Mouse (Mus musculus): Measurements from ENCODE around the gene Gsdma3.

Gsdma3 gene

DNA sequence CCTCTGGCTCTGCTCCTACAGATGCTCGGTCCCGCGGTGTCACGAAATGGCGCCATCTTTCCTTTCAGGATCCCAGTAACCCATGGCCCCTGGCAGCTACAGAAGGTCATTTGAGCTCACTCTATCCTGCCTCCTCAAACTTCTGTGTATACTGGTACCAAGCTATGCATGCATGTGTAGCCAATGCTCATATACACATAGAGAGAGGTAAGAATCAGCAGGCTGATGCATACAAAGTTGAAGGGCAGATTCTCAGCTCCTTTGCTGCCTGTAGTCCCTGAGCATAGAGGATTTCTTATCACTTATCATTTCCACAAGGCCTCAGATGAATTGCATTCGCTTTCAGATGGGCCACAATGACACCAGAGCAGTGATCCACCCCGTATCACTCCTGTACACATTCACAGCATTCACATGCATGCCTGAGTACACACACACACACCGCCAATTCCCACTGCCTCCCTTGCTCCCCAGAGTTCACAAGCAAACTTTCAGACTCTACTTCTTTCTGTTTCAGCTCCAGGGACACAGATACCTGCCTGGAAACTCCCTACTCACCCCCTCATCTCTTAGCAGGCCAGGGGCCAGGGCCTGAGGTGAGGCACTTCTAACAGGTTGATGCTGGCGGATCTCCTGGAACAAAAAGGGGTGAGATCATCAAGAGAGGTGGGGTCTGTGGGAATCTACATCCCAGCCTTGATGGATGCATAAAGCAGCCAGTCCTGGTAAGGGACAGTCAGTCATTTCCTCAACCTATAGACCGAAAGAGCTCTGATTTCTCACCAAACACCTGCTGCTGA, at the start of gene Gsdma3, which contains the start of gene Gm12355:
TSS of gene Gsdma3 (plus strand) at position 750 of the 800 bp plus-strand sequence.
TSS of gene Gm12355 (minus strand) at position 51 of the 800 bp plus-strand sequence.
- no peak for DNase-seq

DNA sequence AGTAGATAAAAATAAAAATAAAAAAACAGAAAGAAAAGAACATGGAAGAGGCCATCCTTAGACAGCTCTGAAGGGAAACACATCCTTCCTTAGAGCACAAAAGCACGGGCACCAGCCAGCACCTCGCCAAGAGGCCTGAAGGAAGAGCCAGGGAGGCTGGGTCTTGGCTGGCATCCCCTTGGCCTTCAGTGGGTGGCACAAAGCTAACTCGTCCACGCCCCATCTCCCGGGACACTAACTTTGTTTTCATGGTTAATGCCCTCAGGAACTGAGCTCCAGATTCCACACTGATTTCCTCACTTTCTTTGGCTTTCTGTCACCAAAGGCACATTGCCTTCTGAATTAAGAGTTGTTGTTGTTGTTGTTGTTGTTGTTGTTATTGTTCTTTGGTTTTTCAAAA, 48.4 kb upstream of the Gsdma3 start:
- no peak for DNase-seq

DNA sequence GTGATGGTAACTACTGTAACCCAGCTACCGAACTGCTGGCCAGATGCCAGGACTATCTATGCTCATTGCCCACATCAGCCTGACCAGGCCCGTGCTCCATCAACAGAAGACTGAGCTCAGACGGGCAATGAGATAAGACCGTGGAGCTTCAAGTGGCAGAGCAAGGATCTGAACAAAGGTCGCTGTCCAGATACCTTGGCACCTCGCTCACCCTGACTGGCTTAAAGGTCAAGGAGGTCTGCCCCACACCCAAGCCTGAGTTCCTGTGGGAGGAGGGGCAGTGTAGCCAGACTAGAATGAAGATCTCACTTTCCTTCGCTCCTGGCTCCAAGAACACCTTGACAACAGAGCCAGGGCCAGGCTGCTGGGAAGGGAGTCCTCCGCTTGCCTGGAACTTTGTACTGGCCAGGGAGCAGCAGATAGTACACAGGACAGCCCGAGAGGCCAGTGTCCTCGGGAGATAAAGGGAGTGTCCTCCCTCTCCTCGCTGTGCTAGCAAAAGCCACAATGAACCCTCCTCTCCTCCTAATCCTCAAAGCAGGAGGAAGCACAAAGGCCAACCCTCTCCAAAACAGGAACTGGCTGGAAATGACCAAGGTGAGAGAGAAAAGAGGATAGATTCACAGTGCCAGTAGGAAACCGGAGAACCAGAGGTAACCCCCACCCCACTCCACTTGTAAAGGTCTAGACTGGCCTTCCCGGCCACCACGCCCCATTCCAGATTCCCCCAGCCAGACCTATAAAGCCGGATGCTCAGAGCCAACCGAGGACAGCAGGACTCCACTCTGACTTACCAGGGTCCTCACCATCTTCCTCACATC, 45.6 kb upstream of the Gsdma3 start:
- peak in 1 of 2 experiments; percentile 56 for DNase-seq

DNA sequence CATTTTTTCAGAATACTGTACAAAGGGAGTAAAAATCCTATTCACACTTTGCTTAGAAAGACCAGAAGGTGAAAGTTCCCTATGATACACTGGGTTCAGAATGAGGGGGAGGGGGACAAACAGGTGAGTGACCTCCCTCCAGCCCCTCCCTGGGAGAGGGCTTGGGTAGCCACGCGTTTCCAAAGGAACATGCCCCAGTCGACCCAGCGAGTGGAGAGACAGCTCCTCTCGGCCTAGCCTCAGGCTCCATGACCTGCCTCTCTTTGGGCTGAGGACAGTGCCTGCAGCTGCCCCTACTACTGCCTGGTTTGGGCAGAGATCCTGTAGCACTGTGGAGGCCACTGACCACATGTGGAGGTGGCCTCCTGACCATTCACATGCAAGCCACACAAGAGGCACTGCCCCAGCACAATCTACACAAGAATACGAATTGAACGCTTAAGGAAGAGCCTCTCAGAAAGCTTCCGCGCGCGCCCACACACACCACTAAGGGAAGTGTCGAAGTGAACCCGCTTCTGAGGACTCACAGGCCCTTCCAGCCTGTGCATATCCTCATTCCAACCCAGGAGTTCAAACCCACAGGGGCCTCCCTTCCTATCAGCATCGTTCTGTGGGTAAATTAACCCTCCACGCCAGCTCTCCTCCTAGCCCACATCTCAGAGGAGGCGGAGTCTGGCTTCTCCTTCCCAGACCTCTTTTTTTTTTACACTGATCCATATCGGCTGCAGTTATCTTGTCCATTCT, 44.7 kb upstream of the Gsdma3 start:
- no peak for DNase-seq

DNA sequence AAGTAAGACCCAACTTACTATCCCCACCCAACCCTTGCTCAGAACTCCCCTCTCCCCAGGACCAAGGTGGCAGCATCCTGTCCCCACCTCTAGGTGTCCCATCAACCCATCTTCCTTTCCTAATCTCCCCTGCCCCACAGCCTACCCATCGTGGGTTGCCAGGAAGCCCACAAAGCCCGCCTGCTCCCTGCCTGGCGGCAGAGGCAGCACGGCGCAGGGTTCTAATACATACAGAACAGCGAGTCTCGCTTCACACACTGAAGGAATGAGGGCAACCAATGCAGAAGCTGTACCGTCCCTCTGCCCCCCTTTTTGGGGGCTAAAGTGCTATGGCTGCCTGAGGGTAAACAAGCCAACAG, 44.2 kb upstream of the Gsdma3 start:
- DNase-seq: no peak

DNA sequence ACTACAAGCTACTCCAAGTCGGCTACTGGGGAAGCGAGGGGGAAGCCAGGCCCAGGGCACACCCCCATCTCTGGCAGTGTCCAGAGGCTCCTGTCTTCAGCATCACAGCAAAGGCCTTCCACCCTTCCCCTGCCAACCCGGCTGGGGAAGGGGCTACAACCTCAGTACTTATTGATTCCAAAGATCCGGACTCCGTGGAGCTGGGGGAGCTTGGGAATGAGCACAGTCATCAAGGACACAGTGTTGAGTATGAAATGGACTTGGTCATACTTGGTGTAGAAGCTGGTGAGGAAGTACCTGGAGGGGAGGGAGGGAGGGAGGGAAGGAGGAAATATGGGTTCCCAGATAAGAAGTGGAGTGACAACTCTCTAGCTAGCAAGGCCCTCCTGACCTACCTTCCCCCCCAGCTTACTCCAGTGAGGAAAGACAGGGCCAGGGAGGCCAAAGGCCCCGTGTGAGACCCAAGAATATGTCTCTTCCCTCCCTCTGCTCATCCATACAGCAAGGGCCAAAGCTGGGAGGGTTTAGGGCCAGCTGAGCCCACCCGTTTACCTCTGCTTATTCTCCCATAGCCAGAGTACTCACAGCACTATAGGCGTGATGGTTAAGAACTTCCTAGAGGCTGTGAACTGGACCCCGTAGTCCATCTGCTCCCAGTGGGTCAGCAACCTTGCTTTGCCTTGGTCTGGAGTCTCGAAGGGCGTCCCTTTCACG, 43.5 kb upstream of the Gsdma3 start:
- DNase-seq: no peak

DNA sequence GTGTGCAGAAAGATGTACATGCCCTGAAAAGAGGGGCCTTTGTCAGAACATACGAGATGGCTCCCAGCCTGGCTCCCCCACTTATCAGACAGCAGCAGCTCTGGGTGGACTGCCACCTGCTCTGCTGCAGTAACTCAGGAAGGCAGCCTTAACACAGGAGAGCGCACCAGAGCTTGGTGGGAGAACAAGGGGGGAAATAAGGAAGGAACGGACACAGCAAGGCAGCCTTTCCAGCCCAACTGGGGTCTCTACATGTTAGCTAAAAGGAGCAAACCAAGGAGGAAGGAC, 43.0 kb upstream of the Gsdma3 start:
- no peak for DNase-seq

DNA sequence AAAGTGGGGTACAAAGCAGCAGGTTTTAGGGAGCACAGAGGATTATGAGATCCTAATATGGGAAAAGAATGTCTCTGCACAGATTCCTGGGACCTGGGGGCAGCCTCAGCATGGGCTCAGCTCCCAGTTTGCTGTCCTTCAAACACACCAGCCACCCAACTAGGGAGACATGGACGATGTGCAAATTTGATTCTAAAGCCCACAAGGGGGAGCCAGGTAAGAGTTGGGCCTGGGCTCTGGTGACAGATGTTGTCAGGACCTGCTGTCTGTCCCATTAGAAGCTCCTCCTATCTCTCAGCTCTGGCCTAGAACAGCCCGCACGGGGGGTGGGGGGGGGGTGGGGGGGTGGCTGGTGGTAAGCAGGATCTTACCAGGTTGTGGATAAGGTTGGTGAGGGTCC, 42.6 kb upstream of the Gsdma3 start:
- DNase-seq: no peak

DNA sequence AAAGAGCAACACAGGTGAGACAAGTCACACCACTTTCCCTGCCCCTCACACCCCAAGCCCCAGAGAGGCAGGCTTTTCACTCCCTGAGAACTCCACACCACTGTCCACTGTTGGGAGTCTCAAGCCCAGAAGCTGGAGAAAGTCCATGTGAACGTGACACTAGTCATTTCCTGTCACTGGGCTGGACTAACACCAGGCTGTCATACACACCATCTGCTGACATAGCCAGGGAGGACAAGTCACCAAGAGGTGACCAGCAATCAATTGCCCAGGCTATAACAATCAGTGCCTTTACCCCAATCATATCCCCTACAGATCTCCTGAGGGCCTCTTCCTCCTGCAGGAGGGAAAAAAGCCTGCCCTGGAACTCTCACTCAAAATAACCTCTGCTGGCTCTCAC, 42.0 kb upstream of the Gsdma3 start:
- no peak for DNase-seq

DNA sequence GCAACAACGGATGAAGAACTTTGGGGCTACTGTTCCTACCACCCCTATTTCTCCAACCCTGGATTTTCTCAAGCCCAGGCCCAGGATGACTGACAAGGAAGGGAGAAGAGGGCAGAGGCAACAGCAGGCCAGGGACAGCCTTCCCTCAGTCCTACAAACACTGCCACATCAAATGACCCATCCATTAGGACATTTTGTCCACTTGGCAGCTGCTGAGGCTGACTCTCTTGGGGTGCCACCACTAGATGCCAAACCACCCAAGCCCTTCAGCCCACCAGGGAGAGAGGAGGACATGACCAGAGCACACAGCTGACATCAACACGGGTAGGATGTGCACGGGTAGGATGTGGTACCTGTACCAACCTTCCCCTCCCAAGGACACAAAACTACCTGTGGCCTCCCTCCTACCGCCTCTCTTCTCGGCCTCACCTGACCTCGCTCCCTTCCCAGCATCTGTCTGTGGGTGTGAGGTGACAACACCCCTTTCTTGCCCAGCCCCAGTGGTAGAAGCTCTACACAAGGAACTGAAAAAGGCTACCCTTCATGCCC, 41.5 kb upstream of the Gsdma3 start:
- no peak for DNase-seq

DNA sequence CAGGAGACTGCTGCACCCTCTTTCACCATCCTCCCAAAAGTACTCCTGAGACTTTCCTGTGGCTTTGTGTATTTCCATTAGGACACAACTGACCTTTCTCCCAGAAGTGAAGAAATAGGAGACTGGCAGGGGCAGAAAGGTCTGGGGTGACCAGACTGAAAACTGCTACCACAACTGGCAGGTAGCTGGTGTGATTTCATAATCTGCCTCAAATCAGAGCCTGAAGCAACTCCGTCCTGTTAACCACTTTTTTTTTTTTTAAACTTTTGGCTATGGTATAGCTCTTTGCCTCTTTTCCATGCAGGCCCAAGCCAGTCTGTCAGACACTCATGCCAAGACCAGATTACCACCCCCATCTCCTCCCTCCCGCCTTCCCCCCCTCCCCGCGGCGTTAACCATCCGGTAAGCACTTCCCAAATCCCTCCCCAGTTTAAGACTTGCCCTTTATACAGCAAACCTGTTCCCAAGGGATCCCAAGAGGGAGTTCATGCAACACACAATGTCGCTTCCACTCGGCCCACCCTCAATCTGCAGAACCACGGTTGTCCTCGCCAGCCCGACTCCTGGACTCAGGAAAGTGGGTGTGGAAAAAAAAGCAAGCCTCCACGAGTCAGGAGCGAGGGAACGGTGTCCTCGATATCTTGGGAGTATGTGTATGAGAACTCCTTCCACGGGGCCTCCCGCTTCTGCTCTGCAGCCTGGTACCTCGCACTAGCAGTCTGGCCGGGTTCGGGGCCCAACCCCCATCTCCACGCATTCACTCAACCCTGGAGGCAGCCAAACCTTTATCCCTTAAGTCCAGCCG, 39.9 kb upstream of the Gsdma3 start:
- peak in 1 of 2 experiments; percentile 56 for DNase-seq

DNA sequence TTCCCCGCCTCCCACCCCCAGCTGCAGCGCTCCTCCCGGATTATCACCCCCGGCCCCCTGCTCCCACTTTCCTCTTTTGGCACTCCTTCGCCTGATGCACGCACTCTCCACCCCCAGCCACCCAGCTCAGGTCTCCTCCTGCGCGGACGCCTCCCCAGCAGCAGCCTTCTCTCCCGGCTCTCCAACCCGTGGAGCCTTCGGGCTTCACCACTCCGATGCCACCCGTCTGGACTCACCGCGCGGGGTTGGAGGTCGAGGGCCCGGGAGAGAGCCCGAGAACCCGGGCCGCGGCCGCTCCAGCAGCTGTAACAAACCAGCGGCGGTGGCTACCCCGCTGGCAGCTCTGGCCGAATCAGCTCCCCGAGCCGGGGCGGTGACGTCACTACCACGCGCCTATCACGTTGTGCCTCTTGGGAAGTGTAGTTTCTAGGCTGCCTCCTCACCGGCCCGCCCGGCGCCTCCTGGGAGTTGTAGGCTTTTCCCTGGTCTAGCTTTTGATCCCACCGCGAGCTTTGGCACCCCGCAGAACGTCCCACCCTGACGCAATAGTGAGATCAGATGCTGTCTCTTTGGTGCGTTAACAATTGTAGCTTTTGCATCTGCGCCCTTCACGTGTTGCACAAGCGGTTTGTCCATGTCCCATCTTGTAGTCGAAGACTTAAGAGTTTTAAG, 39.1 kb upstream of the Gsdma3 start, which contains the start of gene Ormdl3:
TSS of gene Ormdl3 (minus strand) at position 477 of the 672 bp plus-strand sequence.
- DNase-seq: peak; percentile 99 to 100

DNA sequence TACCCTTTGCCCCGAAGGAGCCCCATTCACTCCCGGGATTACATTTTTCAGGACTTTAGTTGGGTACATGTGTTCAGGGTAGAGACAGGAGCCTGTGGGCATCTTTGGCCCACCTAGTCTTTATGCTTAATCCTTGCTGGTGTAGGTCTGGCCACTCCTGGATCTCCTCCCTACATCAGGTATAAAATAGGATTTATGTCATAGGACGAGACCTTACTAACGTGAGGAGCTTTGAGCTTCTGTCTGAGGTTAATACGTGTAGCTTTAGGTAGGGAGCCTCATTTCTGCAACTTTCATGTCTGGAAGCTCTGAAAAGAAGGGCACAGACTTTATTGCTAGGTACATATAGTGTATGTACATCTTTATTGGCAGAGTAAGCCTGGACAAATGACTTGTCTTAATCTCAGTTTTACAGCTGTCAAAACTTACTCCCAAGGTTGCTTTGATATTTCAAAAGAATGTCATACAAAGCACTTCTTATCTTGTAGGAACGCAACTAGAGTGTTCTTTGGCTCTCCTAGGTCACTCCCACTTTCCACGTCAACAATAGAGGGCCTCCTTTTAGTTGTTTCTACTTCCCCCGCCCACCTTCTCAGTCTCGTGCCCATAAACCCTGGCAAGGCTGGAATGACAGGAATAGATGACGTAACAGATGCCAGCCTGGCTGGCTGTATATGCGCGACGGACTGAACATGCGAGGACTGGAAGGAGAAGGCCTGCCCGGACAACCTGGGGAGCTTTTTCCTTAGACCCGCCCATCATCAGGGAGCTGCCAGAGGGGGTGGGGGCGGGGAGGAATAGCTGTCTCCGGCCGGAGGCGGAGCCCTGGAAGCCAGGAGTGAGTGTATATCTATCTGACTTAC, 38.2 kb upstream of the Gsdma3 start:
- peak; percentile 83 to 84 for DNase-seq

DNA sequence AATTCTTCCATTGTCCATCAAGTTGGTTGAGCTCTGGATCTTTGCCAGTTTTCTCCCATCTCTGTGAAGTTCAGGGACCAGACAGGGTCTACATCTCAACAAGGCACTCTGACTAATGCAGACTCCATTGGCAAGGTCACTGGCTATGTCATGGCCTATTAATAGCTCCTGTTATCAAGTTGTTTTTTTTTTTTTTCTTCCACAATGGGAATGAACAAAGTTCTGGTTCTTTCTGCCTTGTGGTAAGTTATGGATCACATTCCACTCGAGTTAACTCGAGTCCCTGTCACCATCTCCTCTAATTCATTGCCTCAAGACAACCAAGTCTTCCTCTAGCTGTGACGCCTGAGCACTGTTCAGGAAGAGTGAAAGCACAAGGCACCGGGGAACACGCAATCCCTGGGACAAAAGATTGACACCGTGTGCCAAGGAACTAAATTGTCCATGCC, 37.3 kb upstream of the Gsdma3 start:
- DNase-seq: no peak

DNA sequence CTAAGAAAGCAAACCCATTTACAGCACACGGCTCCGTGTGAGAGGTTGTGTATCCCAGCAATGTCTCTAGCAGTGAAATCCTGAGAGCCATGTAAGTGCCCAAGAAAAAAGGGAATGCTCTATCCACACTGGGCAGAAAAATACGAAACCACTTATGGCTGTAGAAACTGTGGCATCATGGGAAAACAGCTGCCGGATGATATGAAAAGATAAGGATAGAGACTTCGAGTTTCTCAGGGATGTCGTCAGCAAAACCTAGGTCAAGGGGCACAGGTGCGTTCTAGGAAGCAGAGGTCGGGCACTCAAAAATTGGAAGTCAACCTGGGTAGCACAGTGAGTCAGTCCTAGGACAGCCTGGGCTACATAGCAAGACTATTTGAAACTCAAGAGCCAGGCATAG, 36.9 kb upstream of the Gsdma3 start:
- DNase-seq: no peak

DNA sequence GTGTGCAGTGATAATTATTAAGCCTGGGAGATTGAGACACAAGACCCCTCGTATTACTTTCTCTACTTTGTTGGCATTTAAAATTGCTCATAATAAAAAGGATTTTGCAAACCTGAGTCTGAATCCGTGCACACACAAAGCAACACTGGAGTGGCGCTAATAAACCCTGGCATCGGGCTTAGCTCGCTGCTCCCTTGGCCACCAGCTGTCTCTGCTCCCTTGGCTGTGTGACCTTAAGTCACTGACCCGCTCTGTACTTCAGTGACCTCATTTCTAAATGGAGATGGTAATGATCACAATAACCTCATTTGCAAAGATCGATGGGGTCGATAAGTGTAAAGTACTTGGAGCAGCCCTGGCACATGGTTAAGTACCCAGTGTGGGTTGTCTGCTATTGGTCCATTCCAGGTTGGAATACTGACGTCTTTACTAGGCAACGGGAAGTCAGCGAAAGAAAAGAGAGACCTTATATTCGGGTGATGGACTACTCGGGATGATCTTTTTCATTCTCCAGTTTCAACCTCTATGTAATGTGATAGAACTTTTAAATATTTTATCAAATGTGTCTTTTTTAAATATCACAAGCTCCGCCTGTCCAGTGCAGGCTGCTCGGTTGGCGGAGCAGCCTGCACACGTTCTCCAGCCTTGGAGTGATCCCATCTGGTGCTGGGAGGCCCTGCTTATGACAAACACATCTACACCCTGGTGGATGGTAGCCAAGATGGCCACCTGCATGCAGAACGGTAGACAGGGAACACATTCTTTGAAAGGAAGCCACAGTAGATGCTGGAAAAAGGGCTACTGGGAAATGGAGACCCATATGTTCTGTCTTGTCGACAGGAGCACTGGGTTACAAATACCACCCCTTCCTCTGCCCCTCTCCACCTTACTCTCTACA, 35.4 kb upstream of the Gsdma3 start:
- DNase-seq: peak; percentile 14 to 32

DNA sequence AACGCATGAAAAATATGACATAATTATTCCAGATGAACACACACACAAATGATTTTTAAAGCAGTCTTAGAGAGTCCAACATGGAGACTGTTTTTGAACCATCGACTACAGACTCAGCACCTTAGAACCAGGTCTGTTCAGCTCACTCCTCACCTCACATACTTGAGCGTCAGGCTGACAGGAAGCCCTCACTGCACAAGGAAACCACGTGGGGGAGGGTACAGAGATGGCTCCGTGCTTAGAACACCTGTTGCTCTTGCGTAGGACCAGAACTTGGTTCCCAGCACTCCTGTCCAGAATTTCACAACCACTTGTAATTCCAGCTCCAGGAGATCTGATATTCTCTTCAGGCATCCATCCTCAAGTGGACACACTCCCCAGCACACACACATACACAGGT, 31.1 kb upstream of the Gsdma3 start:
- no peak for DNase-seq

DNA sequence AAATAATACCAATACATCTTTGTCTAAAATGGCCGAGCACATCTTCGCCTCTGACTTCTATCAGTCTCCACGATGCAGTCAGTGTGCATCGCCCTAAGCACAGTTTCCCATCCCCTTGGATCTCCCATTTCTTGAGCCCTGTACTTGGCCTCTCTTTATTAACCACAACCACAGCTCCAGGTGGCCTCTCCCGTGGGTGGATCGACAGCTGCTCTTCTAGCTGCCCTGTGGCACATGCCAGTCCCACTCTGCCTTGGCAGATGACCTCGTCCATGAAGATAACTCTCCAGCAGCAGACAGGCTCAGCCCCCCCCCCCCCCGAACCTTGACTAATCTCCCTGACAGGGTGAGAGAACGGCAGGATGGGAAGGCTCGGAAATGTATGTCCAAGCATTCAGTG, 30.7 kb upstream of the Gsdma3 start:
- no peak for DNase-seq

DNA sequence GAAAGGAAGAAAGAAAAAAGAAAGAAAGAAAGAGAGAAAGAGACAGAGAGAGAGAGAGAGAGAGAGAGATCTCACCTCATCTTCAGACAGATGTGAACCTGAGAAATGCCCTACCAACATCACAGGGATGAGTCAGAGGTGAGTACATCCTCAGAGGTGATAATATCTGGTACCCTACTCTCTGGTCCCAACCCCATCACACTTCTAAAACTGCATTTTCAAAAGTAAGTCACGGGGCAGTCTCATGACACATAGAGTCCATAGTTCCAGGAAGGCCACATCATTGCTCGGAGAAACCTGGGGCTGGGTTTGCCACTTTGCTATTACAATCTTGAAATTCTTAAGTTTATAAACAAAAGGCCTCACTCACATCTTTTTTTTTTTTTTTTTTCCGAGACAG, 30.2 kb upstream of the Gsdma3 start:
- DNase-seq: no peak

All from kidney, postnatal 36 days (tissue).